Mouse (Mus musculus) intestine, embryonic 16.5 days (tissue): ENCODE measurements at regions not wholly inside any gene's neighbourhood (a gene's known extent, or its start where the extent isn't known, plus 50 kb on each side); places are given as distances from the start of the nearest gene placed in this dataset.
A peak's percentile ranks its signal among the peaks of the same experiment; 100 is the strongest.

Experiments
- ATAC-seq: fragments of 200-750 bp; cut with Nextera tagmentation; 2 replicates; pipeline ENCODE4 v1.8.0; 2017; ENCODE audit warnings: moderate TSS enrichment, moderate library complexity
- H3K27ac ChIP-seq: fragments of 300-500 bp; sonication (generic); 2 replicates; pipeline ENCODE4 v1.5.1; 2014; ENCODE audit warnings: mild to moderate bottlenecking, low read length
- H3K27me3 ChIP-seq: fragments of 300-500 bp; sonication (generic); replicated peaks from 2 replicates; pipeline ENCODE4 v1.6.1; 2014; ENCODE audit warnings: low read length, control low read depth, mixed read lengths; ENCODE audit not compliant: control insufficient read depth, insufficient read depth
- H3K36me3 ChIP-seq: fragments of 300-500 bp; sonication (generic); 2 replicates; pipeline ENCODE4 v1.6.1; 2014; ENCODE audit warnings: low read length, control low read depth; ENCODE audit not compliant: control insufficient read depth, insufficient read depth
- H3K4me1 ChIP-seq: fragments of 300-500 bp; sonication (generic); 2 replicates; pipeline ENCODE4 v1.6.1; 2014; ENCODE audit warnings: low read length, control low read depth, mixed read lengths; ENCODE audit not compliant: control insufficient read depth, insufficient read depth
- H3K4me2 ChIP-seq: fragments of 300-500 bp; sonication (generic); 2 replicates; pipeline ENCODE4 v1.6.1; 2014; ENCODE audit warnings: low read depth, low read length, control low read depth
- H3K4me3 ChIP-seq: fragments of 300-500 bp; sonication (generic); 2 replicates; pipeline ENCODE4 v1.5.1; 2014; ENCODE audit warnings: mild to moderate bottlenecking, low read length
- H3K9ac ChIP-seq: fragments of 300-500 bp; sonication (generic); 2 replicates; pipeline ENCODE4 v1.6.1; 2014; ENCODE audit warnings: low read depth, low read length
- H3K9me3 ChIP-seq: fragments of 300-500 bp; sonication (generic); 2 replicates; pipeline ENCODE4 v1.6.1; 2016; ENCODE audit warnings: low read length, control low read depth; ENCODE audit not compliant: control insufficient read depth
- WGBS: fragments of 180-500 bp; shearing (Covaris S2); extraction: QIAGEN DNeasy Blood & Tissue Kit; methylation state at CpG from one replicate; pipeline ENCODE4 v1.1.7; 2014; 5-methylcytosine and 5-hydroxymethylcytosine counted together

GRCm38 (mm10) chr8:56407267-56407666 lies 112.9 kb downstream of the Hpgd start:
- WGBS: 46% methylated on average over 2 of the region's 2 CpGs
- Histone ChIP-seq H3K4me3 (no peak overlapping the region), H3K4me1 (no peaks in the 10 kb centered on the region), H3K27ac (no peak overlapping the region), H3K27me3 (no peaks in the 10 kb centered on the region), H3K9ac (no peak overlapping the region), H3K4me2 (no peak overlapping the region), H3K9me3 (no peaks in the 10 kb centered on the region), H3K36me3 (no peaks in the 10 kb centered on the region)
- peak; percentile 68; the same call in 1 of the 2 replicates for ATAC-seq

- H3K27me3 ChIP-seq: no peaks in the 10 kb centered on the region
- peak; percentile 51 for ATAC-seq
- no peak overlapping the region for H3K27ac ChIP-seq
- H3K4me2 ChIP-seq: no peak overlapping the region
- H3K9me3 ChIP-seq: no peaks in the 10 kb centered on the region
- H3K9ac ChIP-seq: no peak overlapping the region
- no peaks in the 10 kb centered on the region for H3K4me1 ChIP-seq
- H3K36me3 ChIP-seq: no peaks in the 10 kb centered on the region
- no peak overlapping the region for H3K4me3 ChIP-seq
Measured at GRCm38 (mm10) chr8:56406317-56406716, 111.9 kb downstream of the Hpgd start.

GRCm38 (mm10) chr8:56397611-56398010 lies 103.2 kb downstream of the Hpgd start:
- Histone ChIP-seq H3K4me2 (no peak overlapping the region), H3K9me3 (no peaks in the 10 kb centered on the region), H3K27ac (no peak overlapping the region), H3K9ac (no peak overlapping the region), H3K27me3 (no peaks in the 10 kb centered on the region), H3K4me3 (no peak overlapping the region), H3K36me3 (no peaks in the 10 kb centered on the region), H3K4me1 (no peaks in the 10 kb centered on the region)
- ATAC-seq: no peak
- WGBS: 67% methylated on average over 1 of the region's 1 CpGs

- H3K9me3 ChIP-seq: no peaks in the 10 kb centered on the region
- 0 out of 2 replicates have a peak, but pooled peaks have one; percentile 55 for ATAC-seq
- H3K4me2 ChIP-seq: no peak overlapping the region
- H3K4me3 ChIP-seq: no peak overlapping the region
- no peaks in the 10 kb centered on the region for H3K36me3 ChIP-seq
- H3K4me1 ChIP-seq: no peaks in the 10 kb centered on the region
- 59% methylated on average over 1 of the region's 1 CpGs for WGBS
- H3K27me3 ChIP-seq: no peaks in the 10 kb centered on the region
- no peak overlapping the region for H3K27ac ChIP-seq
- no peak overlapping the region for H3K9ac ChIP-seq
Measured at GRCm38 (mm10) chr8:56396352-56396751, 102.0 kb downstream of the Hpgd start.

- Histone ChIP-seq H3K9me3 (no peaks in the 10 kb centered on the region), H3K27me3 (no peaks in the 10 kb centered on the region), H3K4me3 (no peak overlapping the region), H3K36me3 (no peaks in the 10 kb centered on the region), H3K27ac (no peak overlapping the region), H3K9ac (no peak overlapping the region), H3K4me2 (no peak overlapping the region), H3K4me1 (no peaks in the 10 kb centered on the region)
- 59% methylated on average over 2 of the region's 2 CpGs for WGBS
- ATAC-seq: no peak
Measured at GRCm38 (mm10) chr8:56392626-56393025, 98.2 kb downstream of the Hpgd start.

- ATAC-seq: no peak
- H3K36me3 ChIP-seq: no peaks in the 10 kb centered on the region
- no peaks in the 10 kb centered on the region for H3K4me1 ChIP-seq
- no peak overlapping the region for H3K4me3 ChIP-seq
- H3K27me3 ChIP-seq: no peaks in the 10 kb centered on the region
- no peaks in the 10 kb centered on the region for H3K9me3 ChIP-seq
- WGBS: 65% methylated on average over 2 of the region's 2 CpGs
- no peak overlapping the region for H3K9ac ChIP-seq
- no peak overlapping the region for H3K4me2 ChIP-seq
- H3K27ac ChIP-seq: no peak overlapping the region
Measured at GRCm38 (mm10) chr8:56392158-56392557, 97.8 kb downstream of the Hpgd start.
